Mouse (Mus musculus): Measurements from ENCODE around the gene Igsf8. TPM values are rescaled to one million over a fixed set of nuclear protein-coding genes. Genes with fewer than 3 reads are reported as not detected.

Igsf8 gene
- total RNA-seq, 2 experiments from 2014 or later, result 13.8 to 16.3 TPM

- no peak for DNase-seq
- intact Hi-C loops (cut with DNase I), result loop anchor here (10.0 kb wide), 1 partner anchor 503 kb away; no protein-coding TSS in a partner anchor
These were observed 56.0 kb downstream of the Igsf8 start for GRCm38 (mm10) chr1:172317431-172317830.

DNA sequence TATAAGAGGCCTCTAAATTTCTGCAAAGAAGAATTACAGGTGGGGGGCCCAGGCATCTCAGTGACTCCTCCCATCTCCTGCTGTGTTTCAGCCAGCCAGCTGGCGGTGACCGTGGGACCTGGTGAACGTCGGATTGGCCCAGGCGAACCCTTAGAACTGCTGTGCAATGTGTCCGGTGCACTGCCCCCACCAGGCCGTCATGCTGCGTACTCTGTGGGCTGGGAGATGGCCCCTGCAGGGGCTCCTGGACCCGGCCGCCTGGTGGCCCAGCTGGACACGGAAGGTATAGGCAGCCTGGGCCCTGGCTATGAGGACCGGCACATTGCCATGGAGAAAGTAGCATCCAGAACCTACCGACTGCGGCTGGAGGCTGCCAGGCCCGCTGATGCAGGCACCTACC lies 56.5 kb downstream of the Igsf8 start:
- no peak for DNase-seq
- intact Hi-C loops (cut with DNase I), result loop anchor here (10.0 kb wide), 1 partner anchor 503 kb away; no protein-coding TSS in a partner anchor

- intact Hi-C loops (cut with DNase I), result loop anchor here (10.0 kb wide), 1 partner anchor 504 kb away; no protein-coding TSS in a partner anchor
- no peak for DNase-seq
These were observed 57.1 kb downstream of the Igsf8 start for GRCm38 (mm10) chr1:172318424-172319035.

GRCm38 (mm10) chr1:172319346-172319745 lies 57.9 kb downstream of the Igsf8 start:
- intact Hi-C loops (cut with DNase I), result loop anchor here (10.0 kb wide), 1 partner anchor 505 kb away; no protein-coding TSS in a partner anchor
- no peak for DNase-seq

DNA sequence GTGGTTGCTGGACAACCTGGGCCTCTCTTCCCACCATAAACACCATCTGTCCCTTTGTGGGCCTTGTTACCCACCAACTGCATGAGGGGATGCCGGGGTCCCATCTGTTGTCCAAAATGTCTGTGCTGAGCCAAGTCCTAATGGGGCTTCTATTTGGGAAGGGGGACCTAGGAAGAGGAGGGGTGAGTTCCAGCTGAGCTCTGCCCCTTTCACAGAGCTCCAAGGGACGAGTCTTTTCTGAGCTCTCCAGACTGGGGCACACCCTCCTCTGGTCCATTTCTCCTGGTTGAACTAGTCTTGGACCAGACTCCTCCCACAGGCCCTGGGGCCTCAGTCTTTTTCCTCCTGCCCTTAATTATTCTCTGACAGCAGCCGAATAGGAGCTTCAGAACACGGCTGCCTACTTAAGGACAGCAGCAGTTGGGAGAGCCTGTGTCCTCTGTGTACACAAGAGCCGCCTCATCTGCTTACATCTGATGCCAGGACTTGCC lies 58.5 kb downstream of the Igsf8 start:
- intact Hi-C loops (cut with DNase I), result loop anchor here (10.0 kb wide), 1 partner anchor 505 kb away; no protein-coding TSS in a partner anchor
- no peak for DNase-seq

DNA sequence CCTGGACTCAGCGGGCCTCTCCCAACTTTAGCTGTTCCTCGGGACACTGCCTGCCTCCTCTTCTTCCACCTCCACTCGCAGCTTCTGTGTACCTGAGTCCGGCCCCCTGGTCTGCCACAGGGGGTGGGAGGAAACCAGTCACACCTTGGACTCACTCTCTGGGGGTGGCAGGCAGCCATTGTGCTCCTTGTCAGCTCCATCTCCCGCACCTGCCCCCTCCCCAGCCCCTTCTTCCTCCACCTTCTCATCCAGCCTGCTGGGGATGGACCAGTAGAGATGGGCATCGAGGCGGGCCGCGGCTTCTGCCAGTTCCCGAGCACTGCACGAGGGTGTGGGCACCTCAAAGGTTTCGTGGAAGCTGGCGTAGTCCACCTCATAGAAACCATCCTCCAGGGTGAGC lies 61.3 kb downstream of the Igsf8 start:
- intact Hi-C loops (cut with DNase I), result no loop called here
- no peak for DNase-seq

GRCm38 (mm10) chr1:172323298-172323697 lies 61.9 kb downstream of the Igsf8 start:
- intact Hi-C loops (cut with DNase I), result no loop called here
- no peak for DNase-seq

GRCm38 (mm10) chr1:172323801-172324359 lies 62.4 kb downstream of the Igsf8 start:
- DNase-seq, result no peak
- intact Hi-C loops (cut with DNase I), result no loop called here

DNA sequence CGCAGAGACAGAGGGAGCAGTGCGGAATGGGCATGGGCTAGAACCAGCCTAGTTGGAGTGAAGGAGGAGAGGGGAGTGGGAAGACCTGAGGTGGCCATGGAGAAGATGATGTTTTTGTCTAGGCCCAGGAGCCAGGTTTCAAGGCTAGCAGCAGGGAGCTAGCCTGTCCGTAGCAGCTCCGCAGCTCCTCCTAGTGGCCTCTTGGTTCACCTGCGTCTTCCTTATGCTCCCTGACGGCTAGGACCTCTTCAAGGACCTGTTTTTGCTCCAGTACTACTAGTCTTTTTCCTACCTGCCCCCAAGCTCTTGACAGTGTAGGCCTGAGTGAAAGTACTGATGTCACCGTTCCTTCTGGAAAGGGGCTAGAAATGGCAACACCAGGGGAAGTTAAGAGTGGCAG lies 63.3 kb downstream of the Igsf8 start:
- DNase-seq, result peak; percentile 80 to 85
- intact Hi-C loops (cut with DNase I), result no loop called here

DNA sequence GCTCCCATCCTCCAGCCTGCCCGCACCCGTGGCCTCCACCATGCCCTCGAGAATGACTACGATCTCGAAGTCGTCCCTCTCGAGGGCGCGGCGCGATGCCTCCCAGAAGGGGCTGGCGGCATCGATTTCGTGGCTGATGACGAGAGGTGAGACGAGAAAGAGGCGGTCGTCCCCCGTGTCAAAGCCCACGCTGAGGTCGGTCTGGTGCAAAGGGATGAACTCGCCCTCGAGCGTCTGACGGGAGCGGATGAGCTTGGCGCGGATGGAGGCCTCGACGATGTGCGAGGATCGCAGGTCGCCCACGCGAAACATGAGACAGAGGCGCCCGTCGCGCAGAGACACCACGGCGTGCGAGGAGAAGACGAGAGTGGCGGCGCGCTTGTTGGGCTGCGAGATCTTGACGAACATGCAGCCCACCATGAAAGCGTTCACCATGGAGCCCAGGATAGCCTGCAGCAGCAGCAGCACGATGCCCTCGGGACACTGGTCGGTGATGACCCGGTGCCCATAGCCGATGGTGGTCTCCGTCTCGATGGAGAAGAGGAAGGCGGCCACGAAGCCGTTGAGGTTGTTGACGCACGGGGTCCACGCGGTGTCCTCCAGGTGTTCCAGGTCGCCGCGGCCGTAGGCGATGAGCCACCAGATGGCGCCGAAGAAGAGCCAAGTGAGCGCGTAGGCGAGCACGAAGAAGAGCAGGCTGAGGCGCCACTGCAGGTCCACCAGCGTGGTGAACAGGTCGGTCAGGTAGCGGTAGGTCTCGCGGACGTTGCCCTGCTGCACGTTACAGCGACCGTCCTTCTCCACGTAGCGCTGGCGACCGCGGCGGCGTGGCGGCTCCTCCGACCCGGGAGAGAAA lies 64.5 kb downstream of the Igsf8 start:
- DNase-seq, result peak; percentile 65 to 71

GRCm38 (mm10) chr1:172326684-172327083 lies 65.2 kb downstream of the Igsf8 start:
- intact Hi-C loops (cut with DNase I), result no loop called here

More for the DNA sequence above, 64.5 kb downstream of the Igsf8 start:
- intact Hi-C loops (cut with DNase I), result no loop called here

GRCm38 (mm10) chr1:172327206-172328001 lies 66.0 kb downstream of the Igsf8 start:
- DNase-seq, result no peak
- intact Hi-C loops (cut with DNase I), result no loop called here

More at GRCm38 (mm10) chr1:172326684-172327083, 65.2 kb downstream of the Igsf8 start:
- DNase-seq, result no peak

DNA sequence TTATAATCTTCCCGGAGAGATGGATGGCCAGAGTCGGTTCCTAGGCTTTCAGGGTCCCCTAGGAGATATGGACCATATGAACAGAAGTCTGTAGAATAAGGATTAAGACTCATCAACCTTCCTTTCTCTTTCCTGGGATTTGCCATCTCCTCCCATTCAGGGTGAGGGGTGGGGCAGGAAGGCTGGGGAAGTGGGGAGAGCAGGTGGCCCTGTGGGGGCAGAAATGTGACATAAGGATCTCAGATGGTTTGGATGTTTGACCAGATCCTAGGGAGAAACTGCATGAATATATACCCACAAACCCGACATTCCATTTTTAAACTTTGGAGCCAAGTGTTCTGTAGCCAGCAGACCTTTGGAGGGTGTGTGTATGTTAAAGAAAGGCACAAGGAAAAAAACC lies 66.6 kb downstream of the Igsf8 start:
- intact Hi-C loops (cut with DNase I), result no loop called here
- no peak for DNase-seq

- intact Hi-C loops (cut with DNase I), result no loop called here
These were observed 67.0 kb downstream of the Igsf8 start for GRCm38 (mm10) chr1:172328461-172328860.

GRCm38 (mm10) chr1:172329131-172329530 lies 67.7 kb downstream of the Igsf8 start, which contains the start of gene Kcnj9:
Gene Kcnj9, minus strand, starts transcription at chr1:172329318.
- intact Hi-C loops (cut with DNase I), result no loop called here

More at GRCm38 (mm10) chr1:172328461-172328860, 67.0 kb downstream of the Igsf8 start:
- DNase-seq, result no peak

GRCm38 (mm10) chr1:172329616-172330015 lies 68.2 kb downstream of the Igsf8 start:
- intact Hi-C loops (cut with DNase I), result no loop called here
- DNase-seq, result no peak

More at GRCm38 (mm10) chr1:172329131-172329530, 67.7 kb downstream of the Igsf8 start, which contains the start of gene Kcnj9:
- DNase-seq, result no peak

DNA sequence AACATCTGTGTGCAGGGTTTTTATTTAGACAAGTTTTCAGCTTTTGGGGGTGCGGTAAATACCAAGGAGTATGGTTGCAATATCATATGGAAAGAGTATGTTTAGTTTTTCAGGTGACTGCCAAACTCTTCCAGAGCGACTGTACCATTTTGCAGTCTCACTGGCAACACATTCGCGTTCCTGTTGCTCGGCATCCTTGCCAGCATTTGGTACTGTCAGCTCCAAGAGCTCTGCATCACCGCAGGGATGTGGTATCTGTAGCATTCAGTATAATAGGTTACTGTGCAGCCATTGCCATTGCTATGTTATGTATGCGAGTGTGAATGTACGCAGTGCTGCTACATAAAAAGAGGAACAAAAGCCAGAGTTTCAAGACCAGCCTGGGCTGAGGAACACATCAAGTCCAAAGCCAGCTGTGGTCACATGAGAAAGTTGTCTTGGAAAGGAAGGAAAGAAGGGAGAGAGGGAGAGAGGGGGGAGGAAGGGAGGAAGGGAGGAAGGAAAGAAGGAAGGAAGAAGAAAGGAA lies 70.0 kb downstream of the Igsf8 start:
- no peak for DNase-seq
- intact Hi-C loops (cut with DNase I), result no loop called here

DNA sequence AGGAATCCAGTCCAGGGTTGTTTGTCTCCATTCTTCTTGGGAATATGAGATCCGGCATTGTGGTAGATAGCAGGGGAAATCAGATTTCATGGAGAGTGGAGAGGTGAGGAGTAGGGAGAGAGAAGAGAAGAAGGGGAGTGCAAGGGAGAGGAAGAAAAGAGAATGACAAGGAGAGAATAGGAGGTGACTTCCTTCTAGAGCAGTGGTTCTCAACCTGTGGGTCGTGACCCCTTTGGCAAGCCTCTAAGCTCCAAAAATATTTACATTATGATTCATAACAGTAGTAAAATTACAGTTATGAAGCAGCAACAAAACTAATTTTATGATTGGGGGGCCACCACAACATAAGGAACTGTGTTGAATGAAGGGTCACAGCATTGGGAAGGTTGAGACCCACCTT lies 71.5 kb downstream of the Igsf8 start:
- no peak for DNase-seq
- intact Hi-C loops (cut with DNase I), result no loop called here

DNA sequence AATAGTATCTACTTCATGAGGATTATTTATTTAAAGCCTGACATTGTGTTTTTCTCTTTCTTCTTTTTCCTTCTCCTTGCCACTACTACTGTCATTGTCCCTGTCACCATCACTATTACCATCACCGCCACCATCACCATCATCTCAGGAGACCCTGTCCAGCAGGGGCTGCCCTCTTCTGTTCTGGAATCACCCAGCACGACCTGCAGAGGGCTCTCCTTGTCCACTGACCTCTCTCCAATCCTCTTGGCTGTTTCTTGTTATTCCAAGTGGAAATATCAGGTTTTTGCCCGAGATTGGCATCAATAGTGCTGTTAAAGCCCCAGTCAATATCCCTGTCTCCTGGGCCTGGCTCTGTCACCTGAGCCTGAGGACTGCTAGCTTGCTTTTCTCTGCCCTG lies 72.1 kb downstream of the Igsf8 start:
- DNase-seq, result no peak
- intact Hi-C loops (cut with DNase I), result no loop called here

GRCm38 (mm10) chr1:172335804-172336203 lies 74.4 kb downstream of the Igsf8 start:
- DNase-seq, result no peak

More at GRCm38 (mm10) chr1:172335804-172336203, 74.4 kb downstream of the Igsf8 start:
- intact Hi-C loops (cut with DNase I), result no loop called here

Data from heart, postnatal 14 days (tissue).